Mouse (Mus musculus) liver, postnatal 0 days (tissue): ENCODE measurements around the gene Ifit2. TPM values are rescaled to one million over a fixed set of nuclear protein-coding genes. Genes with fewer than 3 reads are reported as not detected.
A peak's percentile ranks its signal among the peaks of the same experiment; 100 is the strongest.

Experiments used
- ATAC-seq: fragments of 200-750 bp; cut with Nextera tagmentation; 2 replicates; pipeline ENCODE4 v1.8.0; 2017; ENCODE audit warnings: mild to moderate bottlenecking, moderate library complexity
- DNase-seq: peaks from one replicate; pipeline ENCODE4 v3.0.0-alpha.2; 2016
- H3K27ac ChIP-seq: fragments of 300-500 bp; sonication (generic); 2 replicates; pipeline ENCODE4 v1.5.1; 2014; ENCODE audit warnings: antibody characterized with exemption, moderate library complexity, mild to moderate bottlenecking, low read depth
- H3K27me3 ChIP-seq: fragments of 300-500 bp; sonication (generic); 2 replicates; pipeline ENCODE4 v1.6.1; 2014; ENCODE audit warnings: low read length, control low read depth, mixed read lengths; ENCODE audit not compliant: insufficient read depth
- H3K36me3 ChIP-seq: fragments of 300-500 bp; sonication (generic); replicated peaks from 2 replicates; pipeline ENCODE4 v1.6.1; 2014; ENCODE audit warnings: mild to moderate bottlenecking, control low read depth, low read length, moderate library complexity, mixed read lengths; ENCODE audit not compliant: insufficient read depth
- H3K4me1 ChIP-seq: fragments of 300-500 bp; sonication (generic); 2 replicates; pipeline ENCODE4 v1.6.1; 2014; ENCODE audit warnings: antibody characterized with exemption, mild to moderate bottlenecking, control low read depth; ENCODE audit not compliant: insufficient read depth
- H3K4me2 ChIP-seq: fragments of 300-500 bp; sonication (generic); 2 replicates; pipeline ENCODE4 v1.6.1; 2014; ENCODE audit warnings: low read depth, mild to moderate bottlenecking, low read length, moderate library complexity, mixed read lengths
- H3K4me3 ChIP-seq: fragments of 300-500 bp; sonication (generic); 2 replicates; pipeline ENCODE4 v1.5.1; 2014; ENCODE audit warnings: low read depth, low read length
- H3K9ac ChIP-seq: fragments of 300-500 bp; sonication (generic); replicated peaks from 2 replicates; pipeline ENCODE4 v1.6.1; 2014; ENCODE audit warnings: mild to moderate bottlenecking, moderate library complexity
- H3K9me3 ChIP-seq: fragments of 300-500 bp; sonication (generic); 2 replicates; pipeline ENCODE4 v1.6.1; 2016; ENCODE audit warnings: mild to moderate bottlenecking, control low read depth, low read length, mixed read lengths
- CTCF ChIP-seq: sonication (generic); IDR thresholded peaks from 2 replicates; pipeline ENCODE4 v1.5.1; 2016; ENCODE audit warnings: antibody characterized with exemption, low read depth
- EP300 ChIP-seq: IDR thresholded peaks from 2 replicates; pipeline ENCODE4 v1.6.1; 2016; ENCODE audit warnings: antibody characterized with exemption, low read depth, mild to moderate bottlenecking
- WGBS: fragments of 180-500 bp; shearing (Covaris S2); extraction: QIAGEN DNeasy Blood & Tissue Kit; methylation state at CpG from one replicate; pipeline ENCODE4 v1.1.7; 2014; ENCODE audit not compliant: insufficient replicate concordance; 5-methylcytosine and 5-hydroxymethylcytosine counted together
- polyA plus RNA-seq: library from polyadenylated mRNA; unstranded; fragments of >200 nt; fragmentation: Nextera tagmentation; extraction: Ambion mirVana; gene quantifications from 2 replicates; pipeline ENCODE4 v1.2.1, GENCODE M21; 2015

The Ifit2 gene
- polyA plus RNA-seq, 1 experiment from 2014 or later, result 3.7 TPM

DNA sequence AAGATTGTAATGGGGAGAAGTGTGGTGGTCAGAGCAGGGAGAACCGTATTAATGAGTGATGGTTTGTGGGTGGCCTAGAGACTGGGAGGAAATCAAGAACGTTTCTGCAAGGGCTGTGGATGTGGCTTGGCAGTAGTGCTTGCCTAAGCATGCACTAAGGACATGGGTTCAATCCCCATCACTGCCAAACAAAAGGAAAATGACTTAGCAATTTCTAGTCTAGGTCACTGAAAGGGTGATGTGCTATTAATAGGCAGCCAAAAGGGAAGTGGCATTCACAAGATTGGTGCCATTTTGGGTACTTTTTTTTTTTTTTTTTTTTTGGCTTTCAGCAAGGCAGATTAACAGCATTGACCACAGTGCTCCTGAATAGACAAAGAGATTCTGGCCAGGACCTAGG lies 29.1 kb upstream of the Ifit2 start:
- Histone ChIP-seq H3K36me3 (peaks cover 25% of the 10 kb centered on the region; the same call in 1 of the 2 replicates), H3K9me3 (no peaks in the 10 kb centered on the region), H3K27ac (no peak overlapping the region), H3K27me3 (no peaks in the 10 kb centered on the region), H3K9ac (no peak overlapping the region), H3K4me1 (peaks cover 44% of the 10 kb centered on the region), H3K4me2 (no peak overlapping the region), H3K4me3 (no peak overlapping the region)
- DNase-seq (no peak), ATAC-seq (no peak)
- WGBS, result 40% methylated on average over 2 of the region's 2 CpGs
- TF ChIP-seq EP300, result no peak
- TF ChIP-seq CTCF, result no peak

DNA sequence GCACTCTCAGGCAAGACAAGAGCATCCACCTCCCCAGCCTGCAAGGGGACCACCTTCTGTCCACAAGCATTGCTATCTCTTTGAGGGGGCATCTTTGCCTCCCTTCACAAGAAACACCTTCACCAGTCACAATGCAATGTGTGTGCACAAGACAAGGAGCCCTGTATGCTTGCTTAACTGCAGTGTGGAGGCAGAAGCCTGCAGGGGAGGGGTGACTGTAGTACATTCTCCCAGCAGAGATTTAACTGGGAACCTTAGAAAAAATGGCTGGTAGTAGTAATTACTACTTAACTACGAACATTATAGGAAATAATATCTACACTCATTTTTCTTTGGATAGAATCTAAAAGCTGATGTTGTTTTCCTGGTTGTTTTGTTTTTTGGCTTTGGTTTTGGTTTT lies 28.5 kb upstream of the Ifit2 start:
- H3K27me3 ChIP-seq, result no peaks in the 10 kb centered on the region
- TF ChIP-seq CTCF, result no peak
- no peak for TF ChIP-seq EP300
- no peak for DNase-seq
- H3K9me3 ChIP-seq, result no peaks in the 10 kb centered on the region
- WGBS, result 76% methylated on average over 1 of the region's 1 CpGs
- H3K4me2 ChIP-seq, result no peak overlapping the region
- no peak for ATAC-seq
- H3K4me3 ChIP-seq, result no peak overlapping the region
- H3K9ac ChIP-seq, result no peak overlapping the region
- H3K4me1 ChIP-seq, result peaks cover 38% of the 10 kb centered on the region
- H3K36me3 ChIP-seq, result peaks cover 25% of the 10 kb centered on the region; the same call in 1 of the 2 replicates
- no peak overlapping the region for H3K27ac ChIP-seq

DNA sequence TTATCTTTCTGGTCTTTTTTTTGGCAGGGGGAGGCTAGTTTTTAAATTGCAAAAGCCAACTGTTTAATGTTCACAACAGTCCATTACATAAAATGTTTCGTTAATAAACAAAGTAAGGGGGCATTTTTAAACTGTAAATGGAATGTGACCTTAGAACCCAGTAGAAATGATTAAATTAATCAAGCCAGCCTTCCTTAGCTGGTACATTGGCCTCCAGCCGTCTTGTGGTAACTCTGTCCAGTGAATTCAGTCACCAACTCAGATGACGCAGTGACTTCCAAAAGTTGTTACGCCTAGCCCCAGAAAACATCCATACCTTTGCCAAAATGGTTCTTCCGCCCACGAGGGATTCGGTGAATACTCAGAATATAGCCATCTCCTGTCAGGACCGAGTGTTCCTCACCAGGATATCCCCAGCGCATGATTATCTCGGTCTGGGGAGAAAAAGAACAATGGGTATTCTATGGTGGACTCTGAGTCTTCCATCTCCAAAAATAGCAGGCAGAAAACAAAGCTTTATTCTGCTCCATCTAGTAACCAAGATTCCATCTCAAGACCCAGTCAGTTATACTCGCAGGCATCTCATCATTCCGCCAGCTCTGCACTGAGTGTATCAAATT lies 27.3 kb upstream of the Ifit2 start:
- ATAC-seq (no peak), DNase-seq (no peak)
- 83% methylated on average over 12 of the region's 12 CpGs for WGBS
- Histone ChIP-seq H3K4me3 (no peak overlapping the region), H3K9me3 (no peaks in the 10 kb centered on the region), H3K4me1 (peaks cover 27% of the 10 kb centered on the region), H3K4me2 (no peak overlapping the region), H3K36me3 (peaks cover 25% of the 10 kb centered on the region; the same call in 1 of the 2 replicates), H3K27ac (no peak overlapping the region), H3K27me3 (no peaks in the 10 kb centered on the region), H3K9ac (no peak overlapping the region)
- TF ChIP-seq EP300, result no peak
- no peak for TF ChIP-seq CTCF

DNA sequence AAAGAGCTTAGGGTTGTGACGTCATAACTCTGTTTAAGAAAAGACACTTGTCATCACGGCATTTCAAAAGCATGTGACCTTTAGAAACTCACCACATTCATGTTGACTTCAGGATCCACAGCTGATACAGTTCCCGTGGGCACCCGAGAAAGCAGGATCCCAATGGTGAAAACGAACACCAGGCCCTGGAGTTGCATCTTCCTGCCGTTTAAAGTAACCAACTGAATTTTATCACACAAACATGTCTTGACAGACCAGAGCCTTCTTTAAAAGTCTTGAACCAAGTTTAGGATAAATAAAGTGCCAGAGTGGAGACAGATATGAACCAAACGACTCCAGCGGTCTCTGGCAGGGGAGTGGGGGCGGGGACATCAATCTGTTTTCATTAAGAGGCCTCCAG lies 25.8 kb upstream of the Ifit2 start:
- Histone ChIP-seq H3K4me1 (peaks cover 16% of the 10 kb centered on the region), H3K36me3 (peaks cover 19% of the 10 kb centered on the region; the same call in 1 of the 2 replicates), H3K9me3 (no peaks in the 10 kb centered on the region), H3K4me3 (no peak overlapping the region), H3K9ac (peak overlapping the region; percentile 35; the same call in 1 of the 2 replicates), H3K27me3 (no peaks in the 10 kb centered on the region), H3K4me2 (peak overlapping the region; percentile 92), H3K27ac (no peak overlapping the region)
- DNase-seq, result no peak
- no peak for ATAC-seq
- no peak for TF ChIP-seq CTCF
- TF ChIP-seq EP300, result no peak
- WGBS, result 62% methylated on average over 9 of the region's 9 CpGs

DNA sequence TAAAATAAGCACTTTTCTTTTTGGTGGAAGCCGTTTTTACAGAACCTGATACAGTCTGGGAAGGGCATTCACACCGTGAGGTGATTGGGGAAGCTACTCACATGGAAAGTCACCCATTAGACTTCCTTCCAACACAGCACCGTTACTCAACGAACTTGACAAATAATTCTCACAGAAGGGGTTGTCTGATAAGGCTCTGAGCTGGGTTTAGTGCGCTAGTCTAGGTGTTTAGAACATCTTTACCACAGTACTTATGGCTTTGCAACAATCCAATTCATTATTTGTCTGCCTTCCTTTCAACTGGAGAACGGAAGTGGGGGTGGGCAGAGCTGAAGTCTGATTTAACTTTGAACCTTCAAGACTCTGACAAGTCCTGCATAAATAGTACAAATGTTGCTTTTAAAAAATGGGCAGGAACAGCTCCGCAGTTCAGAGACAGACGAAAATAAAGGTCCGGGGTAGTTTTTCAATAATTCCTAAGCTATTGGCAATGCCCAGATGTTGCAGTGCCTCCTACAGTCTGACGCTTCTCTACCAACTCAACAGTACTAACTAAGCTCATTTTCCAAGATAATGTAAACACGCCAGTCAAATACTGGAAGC lies 24.1 kb upstream of the Ifit2 start:
- WGBS, result under 1% methylated on average over 11 of the region's 11 CpGs
- 0 out of 2 replicates have a peak, but pooled peaks have one; percentile 6 for TF ChIP-seq EP300
- TF ChIP-seq CTCF, result peak; percentile 50
- no peaks in the 10 kb centered on the region for H3K27me3 ChIP-seq
- H3K4me3 ChIP-seq, result peak overlapping the region; percentile 85
- peak overlapping the region; percentile 86 for H3K9ac ChIP-seq
- H3K36me3 ChIP-seq, result peaks cover 9% of the 10 kb centered on the region; the same call in 1 of the 2 replicates
- peak overlapping the region; percentile 92 for H3K4me2 ChIP-seq
- peaks cover 11% of the 10 kb centered on the region for H3K4me1 ChIP-seq
- H3K9me3 ChIP-seq, result no peaks in the 10 kb centered on the region
- ATAC-seq (peak; percentile 46), DNase-seq (peak; percentile 23)
- peak overlapping the region; percentile 91 for H3K27ac ChIP-seq

DNA sequence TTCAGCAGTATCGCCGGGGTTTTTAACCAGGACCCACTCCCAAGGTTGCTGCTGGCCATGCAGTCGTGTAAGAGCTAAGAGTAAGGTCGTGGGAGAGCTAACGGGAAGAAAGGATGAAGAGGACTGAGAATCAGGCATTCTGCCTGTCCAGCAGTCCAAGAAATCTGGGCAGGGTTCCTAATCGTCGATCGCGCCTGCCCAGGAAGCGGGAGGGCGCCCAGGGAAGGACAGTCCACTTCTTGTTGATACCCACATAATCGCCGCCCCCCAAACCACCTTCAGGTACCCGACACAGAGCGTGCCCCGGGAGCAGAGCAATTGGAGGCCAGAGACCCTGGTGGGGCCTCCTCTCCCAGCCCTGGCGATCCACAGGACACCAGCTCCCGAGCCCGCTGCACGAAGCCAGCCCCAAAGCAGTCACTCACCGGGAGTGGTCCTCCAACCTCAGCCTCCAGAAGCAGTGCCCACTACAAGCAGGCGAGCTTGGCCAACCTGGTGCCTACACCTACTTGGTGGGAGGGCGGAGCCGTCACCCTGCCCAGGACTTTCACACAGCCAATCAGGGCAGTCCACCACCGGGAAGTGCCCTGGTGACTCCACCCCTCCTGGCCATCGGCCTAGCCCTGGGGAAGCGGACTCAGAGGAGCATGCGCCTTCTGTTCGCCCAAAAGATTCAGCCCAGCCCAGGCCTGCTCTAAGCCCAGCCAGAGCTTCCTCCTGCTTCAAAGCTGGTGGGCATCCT lies 23.4 kb upstream of the Ifit2 start, which contains the start of gene Lipa:
Gene Lipa, minus strand, starts transcription at position 534 of the 742 bp plus-strand sequence.
- H3K4me3 ChIP-seq, result peak within 1 kb of the TSS; percentile 85
- under 1% methylated on average over 29 of the region's 29 CpGs for WGBS
- peak within 1 kb of the TSS; percentile 91 for H3K27ac ChIP-seq
- no peaks in the 10 kb centered on the region for H3K9me3 ChIP-seq
- no peaks in the 10 kb centered on the region for H3K27me3 ChIP-seq
- H3K36me3 ChIP-seq, result peaks cover 9% of the 10 kb centered on the region; the same call in 1 of the 2 replicates
- ATAC-seq, result peak; percentile 99
- DNase-seq, result peak; percentile 95
- H3K4me1 ChIP-seq, result peaks cover 11% of the 10 kb centered on the region
- no peak for TF ChIP-seq EP300
- TF ChIP-seq CTCF, result no peak
- H3K4me2 ChIP-seq, result peak within 1 kb of the TSS; percentile 92
- peak within 1 kb of the TSS; percentile 86 for H3K9ac ChIP-seq
